Mouse (Mus musculus): ENCODE measurements around the gene Cc2d2b.

- TF ChIP-seq CTCF (IDR thresholded peaks at IDR 0.05; ENCODE audit: control insufficient read depth, insufficient read depth, low read length) (no peak), POLR2A (IDR thresholded peaks at IDR 0.05; ENCODE audit: borderline replicate concordance, control insufficient read depth, low read depth, low read length) (no peak)
These were observed 22.4 kb upstream of the Cc2d2b start for GRCm38 (mm10) chr19:40726148-40726547.
